Mouse (Mus musculus): ENCODE data around the gene Gng3.
"Not testable (repeated sequence)": the region's sequence is repeated elsewhere in the genome, so short reads cannot be mapped to it uniquely, and the experiment has no call there.

Gene Gng3

GRCm38 (mm10) chr19:8844371-8845129 is 5.6 kb upstream of the Gng3 start:
- DNase-seq (ENCODE audit: low spot score in 2 of 2), result peak; percentile 63 to 79

- DNase-seq (ENCODE audit: low spot score in 2 of 2), result no peak
Observed at GRCm38 (mm10) chr19:8842961-8843360, 4.0 kb upstream of the Gng3 start.

DNA sequence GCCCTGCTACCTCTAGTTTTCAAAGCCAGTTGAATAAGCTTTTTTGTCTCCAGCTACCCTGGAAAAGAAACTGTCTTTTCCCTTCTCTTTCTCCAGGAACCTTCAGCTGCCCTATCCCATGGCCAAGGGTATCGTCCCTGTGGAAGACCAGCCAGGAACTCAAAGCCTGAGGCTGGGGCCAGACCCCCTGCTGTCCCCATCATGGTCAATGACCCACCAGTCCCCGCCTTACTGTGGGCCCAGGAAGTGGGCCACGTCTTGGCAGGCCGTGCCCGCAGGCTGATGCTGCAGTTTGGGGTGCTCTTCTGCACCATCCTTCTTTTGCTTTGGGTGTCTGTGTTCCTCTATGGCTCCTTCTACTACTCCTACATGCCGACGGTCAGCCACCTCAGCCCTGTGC is 2.0 kb upstream of the Gng3 start:
- no peak for DNase-seq (ENCODE audit: low spot score in 2 of 2)

DNA sequence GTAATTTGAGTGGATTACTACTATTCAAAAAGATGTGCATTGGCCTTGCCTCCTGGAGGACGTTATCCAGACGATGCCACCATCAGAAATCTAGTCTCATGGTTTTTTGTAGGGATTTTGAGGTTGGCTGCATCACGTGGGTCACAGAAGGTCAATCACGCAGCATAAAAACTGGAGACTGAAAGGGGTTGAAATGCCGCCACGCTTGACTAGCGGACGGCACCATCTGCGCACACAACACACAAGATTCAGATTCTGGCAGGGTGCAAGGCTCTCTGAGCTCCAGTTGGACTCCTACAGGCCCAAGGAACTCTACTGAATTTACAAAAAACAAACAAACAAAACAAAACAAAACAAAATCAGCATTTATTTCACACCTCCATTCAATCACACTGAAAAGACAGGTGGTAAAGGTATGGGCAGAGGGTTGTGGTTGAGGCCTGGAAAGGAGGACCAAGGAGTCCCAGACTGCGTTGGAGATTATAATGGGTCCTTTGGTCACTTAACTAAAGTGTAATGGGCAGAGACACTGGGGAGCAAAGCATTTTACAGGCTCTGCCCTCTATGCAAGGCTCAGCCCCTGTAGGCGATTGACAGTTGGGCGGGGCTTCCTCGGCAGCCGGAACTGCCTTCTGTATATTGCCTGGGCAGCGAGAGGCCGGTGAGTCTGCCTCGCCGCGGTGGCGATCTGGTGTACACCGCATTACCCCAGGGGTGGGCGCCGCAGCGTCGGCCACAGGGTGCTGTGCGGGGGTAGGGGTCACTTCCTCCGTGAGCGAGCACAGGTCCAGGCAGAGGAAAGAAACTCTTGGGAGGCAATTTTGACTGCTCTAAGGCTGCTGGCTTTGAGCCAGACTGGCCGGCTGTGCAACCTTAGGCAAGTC is 1.2 kb upstream of the Gng3 start:
- peak; percentile 79 to 83 for DNase-seq (ENCODE audit: low spot score in 2 of 2)

DNA sequence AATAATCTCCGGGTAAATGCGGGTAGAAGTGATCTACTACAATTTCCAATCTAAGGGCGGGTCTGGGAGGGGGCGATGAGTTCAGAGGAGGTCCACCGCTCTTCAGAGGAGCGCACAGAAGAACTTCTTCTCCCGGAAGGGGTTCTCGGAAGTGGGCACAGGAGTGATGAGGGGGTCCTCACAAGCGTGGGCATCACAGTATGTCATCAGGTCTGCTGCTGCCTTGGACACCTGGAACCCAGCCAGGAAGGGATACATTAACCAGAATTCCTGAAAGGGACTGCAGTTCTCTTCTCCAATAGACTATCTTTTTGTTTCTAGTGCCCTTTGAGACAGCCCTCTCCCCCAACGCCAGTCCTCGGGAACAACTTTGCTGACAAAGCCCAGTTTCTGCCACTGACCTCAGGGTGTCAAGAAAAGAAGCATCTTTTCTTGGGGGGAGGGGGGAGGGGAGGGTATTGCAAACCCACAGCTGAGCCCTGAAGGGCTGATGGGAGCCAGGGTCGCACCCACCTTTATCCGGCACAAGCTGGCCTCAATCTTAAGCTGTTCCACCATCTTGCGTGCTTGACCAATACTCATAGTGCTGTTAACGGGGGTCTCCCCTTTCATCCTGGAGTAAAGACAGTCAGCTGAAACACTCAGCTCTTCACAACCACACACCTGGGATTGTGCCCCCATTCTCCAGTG is 808 bp downstream of the Gng3 start:
- DNase-seq (ENCODE audit: low spot score in 2 of 2), result peak in 1 of 2 experiments; percentile 17

DNA sequence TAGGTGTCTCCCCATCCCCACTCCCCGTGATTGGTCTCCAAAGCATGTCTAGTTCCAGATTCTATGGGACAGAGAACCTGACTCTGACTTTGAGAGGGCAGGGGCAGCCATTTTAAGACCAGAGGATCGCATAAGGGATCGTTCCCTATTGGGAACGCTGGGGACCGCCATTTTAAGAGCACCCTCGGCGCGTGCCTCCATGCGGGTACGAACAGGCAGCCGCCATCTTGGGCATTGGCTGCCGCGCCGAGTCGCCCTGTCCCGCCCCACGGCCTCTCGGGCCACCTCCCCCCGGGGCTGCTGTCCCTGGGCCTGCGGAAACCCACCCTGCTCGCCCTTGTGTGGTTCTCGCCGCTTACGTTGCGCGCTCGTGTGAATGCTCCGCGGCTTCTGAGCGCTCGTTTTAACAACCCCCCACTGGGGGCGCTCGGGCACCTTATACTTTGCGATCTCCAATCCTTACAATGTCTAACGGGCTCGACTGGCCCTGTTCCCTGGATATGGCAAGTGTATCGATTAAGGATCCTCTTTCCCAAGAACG is 1.7 kb downstream of the Gng3 start, which contains the start of gene Bscl2:
Bscl2 (plus strand) TSS at position 217 of the 541 bp plus-strand sequence.
- peak; percentile 75 to 79 for DNase-seq (ENCODE audit: low spot score in 2 of 2)

GRCm38 (mm10) chr19:8836327-8836726 is 2.7 kb downstream of the Gng3 start:
- not testable (repeated sequence) for DNase-seq (ENCODE audit: low spot score in 2 of 2)

GRCm38 (mm10) chr19:8832971-8833370 is 6.0 kb downstream of the Gng3 start:
- DNase-seq (ENCODE audit: low spot score in 2 of 2), result no peak

GRCm38 (mm10) chr19:8831262-8831661 is 7.7 kb downstream of the Gng3 start:
- DNase-seq (ENCODE audit: low spot score in 2 of 2), result no peak

- DNase-seq (ENCODE audit: low spot score in 2 of 2), result no peak
Observed at GRCm38 (mm10) chr19:8830664-8831063, 8.3 kb downstream of the Gng3 start.

DNA sequence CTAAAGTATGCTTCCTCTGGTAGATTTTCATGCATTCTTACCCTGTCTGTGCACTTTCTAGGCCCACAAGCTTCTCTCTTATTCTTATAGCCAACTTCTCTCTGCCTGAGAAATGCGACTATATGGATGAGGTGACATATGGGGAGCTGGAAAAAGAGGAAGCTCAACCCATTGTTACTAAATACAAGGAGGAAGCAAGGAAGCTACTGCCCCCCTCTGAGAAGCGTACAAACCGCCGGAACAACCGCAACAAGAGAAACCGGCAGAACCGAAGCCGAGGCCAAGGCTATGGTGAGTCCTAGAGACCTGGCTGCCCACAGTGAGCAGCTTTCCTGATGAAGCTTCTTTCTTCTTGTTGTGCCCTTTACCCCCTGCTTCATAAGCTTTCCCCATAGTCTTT is 9.3 kb downstream of the Gng3 start, which contains the start of gene AC129217.1:
AC129217.1 (plus strand) TSS at position 114 of the 400 bp plus-strand sequence.
- DNase-seq (ENCODE audit: low spot score in 2 of 2), result peak in 1 of 2 experiments; percentile 37

DNA sequence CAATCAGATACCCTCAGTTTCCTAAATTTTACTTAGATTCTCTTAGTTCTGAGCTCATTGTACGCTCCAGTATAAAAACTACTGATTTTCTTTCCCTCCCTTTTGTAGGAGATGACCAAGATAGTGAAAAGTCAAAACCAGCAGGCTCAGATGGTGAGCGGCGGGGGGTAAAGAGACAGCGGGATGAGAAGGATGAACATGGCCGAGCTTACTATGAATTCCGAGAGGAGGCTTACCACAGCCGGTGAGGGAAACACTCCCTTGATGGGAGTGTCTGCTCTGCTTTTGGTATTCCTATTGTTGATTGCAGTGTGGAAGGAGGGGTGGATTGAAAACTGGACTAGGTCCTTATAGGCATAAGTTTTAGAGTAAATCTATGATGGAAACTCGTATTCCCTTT is 16.3 kb downstream of the Gng3 start:
- no peak for DNase-seq (ENCODE audit: low spot score in 2 of 2)

DNA sequence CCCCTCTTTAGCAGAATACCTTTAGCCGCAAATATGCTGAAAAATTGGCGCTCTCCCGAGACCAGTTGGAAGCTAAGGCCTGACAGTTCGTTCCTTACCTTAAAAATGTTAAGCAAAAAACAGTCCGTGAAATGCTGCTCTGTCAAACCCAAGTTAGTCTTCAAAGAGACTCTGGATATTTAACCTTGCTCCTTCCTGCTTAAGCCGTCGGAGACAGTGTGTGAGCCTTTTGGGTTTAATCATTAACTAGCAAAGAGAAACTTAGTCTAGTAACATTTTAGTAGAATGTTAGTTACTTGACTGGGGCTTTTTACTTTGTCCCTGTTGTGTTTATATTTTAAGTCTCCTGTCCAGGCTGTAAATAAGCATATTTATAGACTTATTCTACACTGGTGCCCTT is 17.8 kb downstream of the Gng3 start:
- DNase-seq (ENCODE audit: low spot score in 2 of 2), result no peak

GRCm38 (mm10) chr19:8820424-8820956 is 18.5 kb downstream of the Gng3 start:
- DNase-seq (ENCODE audit: low spot score in 2 of 2), result no peak

DNA sequence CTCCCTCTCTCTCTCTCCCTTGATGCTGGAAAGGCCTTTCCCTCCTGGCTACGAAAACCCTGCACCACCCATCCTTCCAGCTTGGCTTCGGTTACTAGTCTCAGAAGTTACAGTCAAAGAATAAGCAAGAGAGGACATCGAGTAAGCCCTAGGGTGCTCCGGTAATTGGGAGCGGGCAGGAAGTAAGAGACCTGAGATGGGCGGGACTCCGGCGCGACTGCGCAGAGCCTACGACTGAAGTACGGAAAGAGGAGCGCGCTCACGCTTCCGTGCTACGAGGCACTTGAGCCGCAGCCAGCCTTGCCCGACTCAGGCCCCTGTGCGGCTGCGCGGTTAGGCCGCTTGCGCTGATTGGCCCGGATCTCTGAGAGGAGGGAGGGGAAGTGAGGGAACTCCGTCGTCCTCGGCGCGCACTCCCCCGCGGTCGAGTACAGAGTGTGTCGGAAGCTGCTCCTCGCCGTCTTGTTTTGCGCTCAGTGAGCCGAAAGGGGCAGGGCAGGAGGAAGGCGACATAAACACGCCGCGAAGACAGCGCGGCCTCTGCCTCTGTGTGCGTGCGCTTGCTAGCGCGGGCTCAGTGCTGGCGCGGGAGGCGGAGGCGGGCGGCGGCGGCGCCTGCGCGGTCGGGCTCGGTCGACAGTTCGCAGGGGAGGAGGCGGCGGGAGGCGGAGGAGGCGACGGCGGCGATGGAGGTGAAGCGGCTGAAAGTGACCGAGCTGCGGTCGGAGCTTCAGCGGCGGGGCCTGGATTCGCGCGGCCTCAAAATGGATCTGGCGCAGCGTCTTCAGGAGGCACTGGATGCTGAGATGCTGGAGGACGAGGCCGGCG is 19.2 kb downstream of the Gng3 start, which contains the start of gene Hnrnpul2:
Hnrnpul2 (plus strand) TSS at position 415 of the 828 bp plus-strand sequence.
- DNase-seq (ENCODE audit: low spot score in 2 of 2), result peak; percentile 99 to 100

DNA sequence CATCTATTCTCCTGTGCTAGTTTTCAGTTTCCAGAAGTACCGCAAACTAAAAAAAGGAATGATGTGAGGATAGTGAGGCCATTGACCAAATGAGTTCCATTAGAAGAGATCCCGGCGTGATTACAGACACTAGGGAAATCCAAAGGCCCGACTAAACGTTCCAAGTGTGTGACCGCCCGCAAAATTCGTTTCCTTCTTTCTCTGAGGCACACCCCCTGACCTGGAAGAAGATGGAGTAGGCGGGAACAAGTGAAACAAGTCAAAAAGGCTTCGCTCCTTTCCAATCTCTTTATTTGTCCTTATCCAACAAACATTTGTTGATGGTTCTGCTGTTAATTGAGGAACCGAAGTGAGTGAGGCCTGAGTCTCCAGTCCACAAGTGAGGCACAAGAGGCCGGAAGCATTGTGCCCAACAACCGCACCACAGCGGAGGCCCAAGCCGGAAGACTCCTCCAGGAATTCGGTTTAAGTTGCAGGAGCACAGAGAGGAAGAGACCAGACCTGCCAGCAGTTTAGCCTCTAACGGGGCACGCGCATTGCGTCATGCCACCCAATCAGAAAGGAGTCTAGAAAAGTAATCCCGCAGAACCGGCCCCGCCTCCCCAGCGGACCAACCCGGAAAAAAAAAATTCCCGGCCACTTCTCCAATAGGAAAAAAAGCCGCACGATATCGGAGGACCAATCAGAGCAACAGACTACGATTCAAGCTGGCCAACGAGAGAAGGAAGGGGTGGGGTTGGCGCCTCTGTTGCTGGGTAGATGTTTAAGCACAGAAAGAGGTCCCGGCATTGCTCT is 20.0 kb downstream of the Gng3 start, which contains the start of gene Ttc9c:
Ttc9c (minus strand) TSS at position 533 of the 795 bp plus-strand sequence.
- DNase-seq (ENCODE audit: low spot score in 2 of 2), result peak; percentile 94 to 97

- DNase-seq (ENCODE audit: low spot score in 2 of 2), result no peak
Observed at GRCm38 (mm10) chr19:8818301-8818798, 20.6 kb downstream of the Gng3 start.

DNA sequence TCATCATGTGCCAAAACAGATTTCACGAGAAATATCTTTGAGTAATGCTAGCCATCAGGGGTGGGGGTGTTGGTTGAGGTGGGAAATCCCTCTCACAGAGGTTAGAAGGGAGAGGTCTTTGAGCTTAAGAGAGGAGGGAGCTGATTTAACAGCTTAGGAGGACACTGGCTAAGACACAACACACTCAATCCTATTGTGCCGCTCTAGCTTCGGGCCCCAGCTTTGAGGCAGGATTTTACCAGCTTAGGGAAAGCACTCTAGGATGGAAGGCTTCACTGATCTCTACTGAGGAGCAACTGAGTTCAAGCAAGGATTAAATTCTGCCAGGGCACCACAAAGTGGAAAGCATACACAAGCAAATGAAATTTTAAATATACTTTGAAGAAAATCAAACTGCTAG is 22.0 kb downstream of the Gng3 start:
- no peak for DNase-seq (ENCODE audit: low spot score in 2 of 2)

DNA sequence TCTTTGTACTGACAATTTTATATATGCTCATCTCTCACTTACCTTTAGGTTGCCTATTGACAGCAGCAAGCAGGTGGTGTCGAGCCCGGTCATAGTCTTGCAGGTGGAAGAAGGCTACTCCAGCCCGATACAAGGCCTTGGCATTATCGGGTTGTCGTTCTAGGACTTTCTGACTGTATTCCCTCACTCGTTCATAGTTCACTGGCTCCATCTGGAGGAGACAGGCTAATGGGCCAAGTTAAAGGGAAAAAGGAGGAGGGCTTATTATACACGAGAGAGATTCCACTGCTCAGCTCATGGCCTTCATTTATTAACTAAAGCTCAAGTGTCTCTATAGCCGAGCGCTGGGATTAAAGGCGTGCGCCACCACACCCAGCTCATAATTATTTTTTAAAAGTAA is 23.2 kb downstream of the Gng3 start:
- no peak for DNase-seq (ENCODE audit: low spot score in 2 of 2)

Data from spleen, postnatal 36 days (tissue).